8 mouse cellular contexts compared by ENCODE assay signal in the genomic region with DNA sequence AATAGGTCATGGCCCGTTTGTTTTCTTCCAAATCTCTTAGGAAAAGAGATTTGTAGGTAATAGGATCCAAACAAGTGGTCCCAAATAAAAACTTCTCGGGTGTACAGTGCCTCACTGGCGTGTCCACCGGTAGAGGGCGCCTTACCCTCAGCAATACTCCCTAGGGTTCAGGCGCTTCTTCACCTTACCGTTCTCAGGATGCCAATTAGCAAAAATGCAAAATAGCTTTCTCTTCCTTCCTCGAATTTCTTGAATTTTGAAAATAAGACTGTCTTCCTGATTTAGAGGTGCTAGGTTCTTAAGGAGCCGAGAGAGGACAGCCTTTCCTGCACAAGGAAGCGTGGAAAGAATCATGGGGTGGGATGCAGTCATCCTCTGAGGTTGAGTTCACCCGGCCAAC.
A peak's percentile ranks its signal among the peaks of the same experiment; 100 is the strongest.
DNase-seq lines count a peak whose midpoint lies in the region; ATAC-seq and TF ChIP-seq lines count a peak whose summit lies in the region.

No protein-coding gene starts in this region.

- peak; percentile 67 for DNase-seq in kidney, adult 2 months
- peak; percentile 86 to 92 for DNase-seq in cerebellum, postnatal 14 days
- peak; percentile 25 for DNase-seq in gastrocnemius, adult 18-20 months (ENCODE audit: low spot score)
- DNase-seq in limb, embryonic 11.5 days (ENCODE audit: low spot score), result peak; percentile 85
- DNase-seq in testis, postnatal 14 days (ENCODE audit: low spot score), result peak; percentile 59

- H3K4me1 ChIP-seq in kidney, adult 2 months (ENCODE audit: control insufficient read depth, insufficient read depth, low read length), result no peaks in the 10 kb centered on the region
- 0 out of 2 replicates have a peak, but pooled peaks cover 3% of the 10 kb centered on the region for H3K4me1 ChIP-seq in kidney, embryonic 15.5 days
- no peaks in the 10 kb centered on the region for H3K4me1 ChIP-seq in intestine, postnatal 0 days (replicated peaks; ENCODE audit: control insufficient read depth, insufficient read depth, low read length)
- H3K4me1 ChIP-seq in limb, embryonic 11.5 days (ENCODE audit: control insufficient read depth, insufficient read depth, low read length), result 0 out of 2 replicates have a peak, but pooled peaks cover 3% of the 10 kb centered on the region
- H3K4me1 ChIP-seq in neural tube, embryonic 13.5 days (replicated peaks), result 0 out of 2 replicates have a peak, but pooled peaks cover 3% of the 10 kb centered on the region

- no peak overlapping the region for H3K4me2 ChIP-seq in kidney, embryonic 15.5 days
- H3K4me2 ChIP-seq in intestine, postnatal 0 days (replicated peaks; ENCODE audit: low read depth), result no peak overlapping the region
- H3K4me2 ChIP-seq in limb, embryonic 11.5 days (ENCODE audit: low read depth, severe bottlenecking), result no peak overlapping the region
- H3K4me2 ChIP-seq in neural tube, embryonic 13.5 days, result peak overlapping the region; percentile 33; the same call in 1 of the 2 replicates

- no peak for ATAC-seq in kidney, embryonic 15.5 days (replicated peaks; ENCODE audit: low FRiP score)
- no peak for ATAC-seq in intestine, postnatal 0 days
- ATAC-seq in limb, embryonic 11.5 days (ENCODE audit: insufficient number of reproducible peaks, low FRiP score, low TSS enrichment, low read depth), result no peak
- ATAC-seq in neural tube, embryonic 13.5 days (ENCODE audit: low read depth), result no peak

- no peak for TF ChIP-seq POLR2A in kidney, adult 2 months (IDR thresholded peaks at IDR 0.05; ENCODE audit: low read depth, low read length)

- H3K27me3 ChIP-seq in kidney, adult 2 months (replicated peaks; ENCODE audit: control insufficient read depth, insufficient read depth, low read length), result no peaks in the 10 kb centered on the region
- H3K27me3 ChIP-seq in kidney, embryonic 15.5 days, result peaks cover 59% of the 10 kb centered on the region
- H3K27me3 ChIP-seq in intestine, postnatal 0 days (replicated peaks; ENCODE audit: control insufficient read depth, insufficient read depth, low read length), result no peaks in the 10 kb centered on the region
- no peaks in the 10 kb centered on the region for H3K27me3 ChIP-seq in limb, embryonic 11.5 days (ENCODE audit: control insufficient read depth, insufficient read depth, low read length)
- H3K27me3 ChIP-seq in neural tube, embryonic 13.5 days, result peaks cover 11% of the 10 kb centered on the region

- no peaks in the 10 kb centered on the region for H3K36me3 ChIP-seq in kidney, adult 2 months (ENCODE audit: control insufficient read depth, insufficient read depth, low read length)
- no peaks in the 10 kb centered on the region for H3K36me3 ChIP-seq in kidney, embryonic 15.5 days
- H3K36me3 ChIP-seq in intestine, postnatal 0 days (ENCODE audit: control insufficient read depth, insufficient read depth), result no peaks in the 10 kb centered on the region
- H3K36me3 ChIP-seq in limb, embryonic 11.5 days (ENCODE audit: control insufficient read depth, insufficient read depth, low read length), result no peaks in the 10 kb centered on the region
- no peaks in the 10 kb centered on the region for H3K36me3 ChIP-seq in neural tube, embryonic 13.5 days

- TF ChIP-seq CTCF in kidney, adult 2 months (conservative IDR thresholded peaks at IDR 0.05; ENCODE audit: insufficient read depth, insufficient read length, low read depth, low read length), result peak; percentile 92
- TF ChIP-seq CTCF in intestine, postnatal 0 days (IDR thresholded peaks at IDR 0.05; ENCODE audit: low read depth), result peak; percentile 89

- no peak overlapping the region for H3K27ac ChIP-seq in kidney, adult 2 months (ENCODE audit: insufficient read depth, low read depth, low read length)
- no peak overlapping the region for H3K27ac ChIP-seq in kidney, embryonic 15.5 days
- no peak overlapping the region for H3K27ac ChIP-seq in intestine, postnatal 0 days (ENCODE audit: low read depth, low read length)
- no peak overlapping the region for H3K27ac ChIP-seq in limb, embryonic 11.5 days (replicated peaks; ENCODE audit: low read depth, low read length)
- no peak overlapping the region for H3K27ac ChIP-seq in neural tube, embryonic 13.5 days (replicated peaks)

- no peak overlapping the region for H3K9ac ChIP-seq in kidney, embryonic 15.5 days
- H3K9ac ChIP-seq in intestine, postnatal 0 days (ENCODE audit: low read depth, low read length), result no peak overlapping the region
- no peak overlapping the region for H3K9ac ChIP-seq in limb, embryonic 11.5 days (ENCODE audit: low read length)
- 0 out of 2 replicates have a peak overlapping the region, but pooled peaks have one; percentile 41 for H3K9ac ChIP-seq in neural tube, embryonic 13.5 days

- no peaks in the 10 kb centered on the region for H3K9me3 ChIP-seq in kidney, embryonic 15.5 days (replicated peaks)
- H3K9me3 ChIP-seq in intestine, postnatal 0 days (ENCODE audit: control insufficient read depth), result no peaks in the 10 kb centered on the region
- H3K9me3 ChIP-seq in limb, embryonic 11.5 days (ENCODE audit: control insufficient read depth, low read length), result no peaks in the 10 kb centered on the region
- H3K9me3 ChIP-seq in neural tube, embryonic 13.5 days, result no peaks in the 10 kb centered on the region

- WGBS in kidney, adult 2 months, result 9% methylated on average over 11 of the region's 11 CpGs
- 12% methylated on average over 11 of the region's 11 CpGs for WGBS in kidney, embryonic 15.5 days
- WGBS in intestine, postnatal 0 days, result 17% methylated on average over 11 of the region's 11 CpGs
- 14% methylated on average over 11 of the region's 11 CpGs for WGBS in limb, embryonic 11.5 days
- 15% methylated on average over 11 of the region's 11 CpGs for WGBS in neural tube, embryonic 13.5 days

- H3K4me3 ChIP-seq in kidney, adult 2 months (ENCODE audit: insufficient read depth, low read depth, low read length), result no peak overlapping the region
- no peak overlapping the region for H3K4me3 ChIP-seq in kidney, embryonic 15.5 days (replicated peaks)
- H3K4me3 ChIP-seq in intestine, postnatal 0 days (ENCODE audit: low read depth, low read length), result no peak overlapping the region
- no peak overlapping the region for H3K4me3 ChIP-seq in limb, embryonic 11.5 days (ENCODE audit: low read depth, low read length)
- no peak overlapping the region for H3K4me3 ChIP-seq in neural tube, embryonic 13.5 days

Comparison
In these comparisons a context has a peak if more than half of its experiments do, and no peak if none do; other contexts are left out.
1. DNase-seq: peak in every context shown above with its lines; median percentile 89 in cerebellum, postnatal 14 days; 85 in limb, embryonic 11.5 days; 67 in kidney, adult 2 months; 59 in testis, postnatal 14 days; 25 in gastrocnemius, adult 18-20 months.